Mouse (Mus musculus): Measurements from ENCODE around the gene Tnik.

Tnik gene

GRCm38 (mm10) chr3:28263002-28263947 lies at the start of gene Tnik:
TSS of gene Tnik (plus strand) at chr3:28263214.
- no peak for DNase-seq (ENCODE audit: low read depth in 1 of 2, low spot score in 2 of 2)

- DNase-seq (ENCODE audit: low read depth in 1 of 2, low spot score in 2 of 2), result no peak
Measured at GRCm38 (mm10) chr3:28214886-28215311, 48.1 kb upstream of the Tnik start.

- no peak for DNase-seq (ENCODE audit: low read depth in 1 of 2, low spot score in 2 of 2)
Measured at GRCm38 (mm10) chr3:28217001-28217400, 46.0 kb upstream of the Tnik start.

DNA sequence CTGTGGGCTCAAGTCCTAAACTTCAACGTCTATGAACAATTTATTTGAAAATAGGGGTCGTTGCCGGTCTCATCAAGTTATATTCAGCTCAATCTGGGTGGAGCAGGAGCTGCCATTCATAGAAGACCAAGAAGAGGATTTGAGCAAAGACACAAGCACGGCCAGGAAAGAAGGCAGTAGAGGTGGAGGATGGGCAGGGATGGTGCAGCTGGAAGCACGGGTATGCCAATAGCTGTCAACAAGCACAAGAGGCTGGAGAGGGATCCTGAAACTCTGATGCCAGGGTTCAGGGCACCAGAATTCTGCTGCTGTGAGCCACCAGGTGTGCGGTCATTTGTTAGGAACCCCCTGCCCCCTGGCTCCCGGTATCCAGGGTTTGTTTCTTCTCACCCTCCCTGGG lies 43.5 kb upstream of the Tnik start:
- DNase-seq (ENCODE audit: low read depth in 1 of 2, low spot score in 2 of 2), result no peak

DNA sequence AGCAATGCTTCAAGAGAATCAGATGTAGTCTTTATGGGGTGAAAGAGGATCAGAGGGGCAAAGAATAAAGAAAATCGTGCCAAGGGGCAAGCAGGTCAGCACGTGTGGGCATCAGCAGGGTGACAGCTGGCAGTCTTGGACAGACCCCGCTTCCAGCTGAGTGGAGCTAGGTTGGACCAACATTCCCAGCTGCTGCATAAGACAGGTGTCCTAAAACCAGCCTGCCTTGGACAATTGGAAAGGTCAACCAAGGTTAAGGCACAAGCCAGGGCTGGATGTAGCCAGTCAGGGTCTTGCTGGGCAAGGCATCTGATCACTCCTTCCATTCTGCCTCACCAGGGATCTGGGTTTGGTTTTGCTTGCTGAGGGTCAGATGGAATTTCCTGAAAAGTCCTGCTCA lies 43.0 kb upstream of the Tnik start:
- DNase-seq (ENCODE audit: low read depth in 1 of 2, low spot score in 2 of 2), result no peak

GRCm38 (mm10) chr3:28224437-28225356 lies 38.3 kb upstream of the Tnik start:
- DNase-seq (ENCODE audit: low read depth in 1 of 2, low spot score in 2 of 2), result no peak

DNA sequence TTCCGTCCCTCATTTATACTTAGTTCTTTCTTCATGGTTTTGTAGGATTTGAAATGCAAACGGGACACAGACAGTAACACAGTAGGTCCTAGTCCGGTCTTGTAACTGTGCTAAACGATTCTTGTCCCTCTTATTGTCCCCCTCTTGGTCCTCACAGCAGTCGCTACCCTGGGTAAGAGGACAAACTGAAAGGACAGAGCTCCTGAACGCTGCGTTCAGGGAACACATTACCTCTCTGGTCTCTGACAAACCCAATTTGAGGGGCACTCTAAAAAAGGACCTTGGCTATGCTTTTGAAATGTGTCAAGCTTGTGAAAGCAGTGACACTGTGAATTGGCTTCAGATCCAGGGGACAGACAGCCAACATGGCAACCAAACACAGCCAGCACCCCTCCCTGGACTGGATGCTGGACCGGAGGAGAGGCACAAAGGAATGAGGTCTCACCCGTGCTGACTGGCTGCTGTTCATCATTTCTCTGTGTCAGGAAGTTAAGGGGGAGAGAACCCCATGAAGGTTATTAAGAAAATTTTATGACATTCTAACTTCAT lies 37.6 kb upstream of the Tnik start:
- DNase-seq (ENCODE audit: low read depth in 1 of 2, low spot score in 2 of 2), result no peak

DNA sequence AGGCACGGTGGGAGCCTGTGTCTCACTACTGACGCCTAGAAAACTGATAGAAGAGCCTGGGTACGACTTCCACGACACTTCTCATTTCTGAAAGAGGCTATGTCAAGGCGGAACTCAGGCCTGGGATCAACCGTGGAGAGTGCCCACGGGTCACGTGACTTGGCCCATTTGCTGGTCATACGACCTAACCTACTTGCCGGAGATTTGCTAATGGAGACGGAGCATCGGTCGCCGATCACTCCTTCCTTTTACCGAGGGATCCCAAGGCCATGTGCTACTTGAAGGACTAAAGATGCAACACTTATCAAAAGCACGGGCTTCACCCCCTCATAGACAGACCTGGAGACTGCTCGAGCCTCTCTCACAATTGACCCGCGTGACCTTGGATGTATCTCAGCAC lies 36.8 kb upstream of the Tnik start:
- no peak for DNase-seq (ENCODE audit: low read depth in 1 of 2, low spot score in 2 of 2)

DNA sequence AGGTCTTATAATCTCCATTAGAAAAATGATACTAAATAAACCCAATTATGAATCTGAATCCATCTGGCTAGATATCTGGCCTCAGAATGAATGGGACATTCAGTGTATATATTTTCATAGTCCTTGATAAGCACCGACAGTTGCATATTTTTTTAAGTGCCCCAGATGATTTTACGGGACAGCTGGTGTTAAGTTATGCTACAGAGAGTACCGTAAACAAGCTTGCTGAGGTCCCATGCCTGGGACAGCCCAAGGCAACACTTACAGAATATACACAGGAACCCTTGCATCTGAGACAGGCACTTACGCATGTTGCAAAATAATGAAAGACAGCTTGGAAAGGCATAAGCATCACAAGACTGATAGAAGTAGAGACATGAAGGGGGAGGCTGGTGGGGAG lies 34.1 kb upstream of the Tnik start:
- DNase-seq (ENCODE audit: low read depth in 1 of 2, low spot score in 2 of 2), result no peak

DNA sequence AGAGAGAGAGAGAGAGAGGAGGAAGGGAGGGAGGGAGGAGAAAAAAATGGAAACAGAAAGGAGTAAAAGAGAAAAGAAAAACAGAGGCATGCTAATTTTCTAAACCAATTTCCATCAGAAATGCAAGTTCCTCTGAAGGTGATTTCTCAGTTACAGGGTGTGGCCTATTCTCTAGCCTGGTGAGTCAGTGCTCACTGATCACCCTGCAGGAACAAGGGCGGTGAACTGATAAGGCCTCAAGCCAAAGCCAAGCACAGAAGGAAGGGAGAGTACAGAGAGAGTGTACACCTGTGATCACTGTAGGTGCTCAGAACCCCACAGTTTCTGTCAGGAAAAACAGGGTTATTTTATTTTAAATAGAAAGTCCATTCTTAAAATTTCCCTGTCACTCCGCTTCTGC lies 33.5 kb upstream of the Tnik start:
- no peak for DNase-seq (ENCODE audit: low read depth in 1 of 2, low spot score in 2 of 2)

- no peak for DNase-seq (ENCODE audit: low read depth in 1 of 2, low spot score in 2 of 2)
Measured at GRCm38 (mm10) chr3:28232885-28233284, 30.1 kb upstream of the Tnik start.

GRCm38 (mm10) chr3:28234179-28234578 lies 28.8 kb upstream of the Tnik start:
- DNase-seq (ENCODE audit: low read depth in 1 of 2, low spot score in 2 of 2), result no peak

GRCm38 (mm10) chr3:28236689-28237088 lies 26.3 kb upstream of the Tnik start:
- DNase-seq (ENCODE audit: low read depth in 1 of 2, low spot score in 2 of 2), result no peak

GRCm38 (mm10) chr3:28238136-28238535 lies 24.9 kb upstream of the Tnik start:
- DNase-seq (ENCODE audit: low read depth in 1 of 2, low spot score in 2 of 2), result no peak

DNA sequence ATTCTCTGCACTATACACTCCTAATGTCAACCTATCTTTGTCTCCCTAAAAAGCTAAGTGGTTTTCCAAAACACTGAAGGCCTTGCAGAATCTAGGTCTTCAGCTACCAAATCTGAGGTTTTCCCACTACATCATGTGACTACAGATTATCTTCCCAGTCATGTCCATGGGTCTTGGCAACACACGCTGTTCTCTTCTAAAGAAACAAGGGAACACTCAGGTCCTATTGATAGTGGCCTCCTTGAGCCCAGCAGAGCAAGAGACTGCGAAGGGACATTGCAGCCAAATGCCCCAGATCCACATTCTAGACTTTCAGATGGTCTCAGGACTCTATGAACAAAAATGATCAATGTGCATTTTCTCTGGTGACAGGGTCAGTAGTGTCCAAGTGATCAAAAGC lies 20.5 kb upstream of the Tnik start:
- no peak for DNase-seq (ENCODE audit: low read depth in 1 of 2, low spot score in 2 of 2)

DNA sequence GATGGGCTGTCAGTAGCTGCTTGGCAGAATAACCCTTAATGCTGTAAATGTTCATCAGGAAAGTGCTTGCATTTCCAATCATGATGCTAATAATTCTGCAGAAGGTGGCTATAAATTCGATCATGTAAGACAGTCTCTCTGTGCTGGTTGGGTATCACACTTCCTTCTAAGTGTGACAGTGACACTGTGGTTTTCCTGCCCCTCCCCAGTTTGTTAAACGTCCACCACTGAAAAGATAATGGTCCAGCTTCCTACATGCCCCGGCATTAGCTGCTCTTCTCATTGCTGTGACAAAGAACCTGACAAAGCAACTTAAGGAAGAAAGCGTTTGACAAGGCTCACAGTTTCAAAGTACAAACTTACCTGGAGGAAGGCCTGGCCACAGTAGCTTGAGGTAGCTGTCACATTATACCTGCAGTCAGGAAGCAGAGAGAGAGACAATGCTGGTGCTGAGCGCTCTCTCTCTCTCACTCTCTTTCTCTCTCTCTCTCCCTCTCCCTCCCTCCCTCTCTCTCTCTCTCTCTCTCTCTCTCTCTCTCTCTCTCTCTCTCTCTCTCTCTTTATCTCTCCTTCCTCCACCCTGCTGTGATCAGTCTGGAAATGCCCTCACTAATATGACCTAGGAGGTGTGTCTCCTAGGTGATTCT lies 18.6 kb upstream of the Tnik start:
- no peak for DNase-seq (ENCODE audit: low read depth in 1 of 2, low spot score in 2 of 2)

DNA sequence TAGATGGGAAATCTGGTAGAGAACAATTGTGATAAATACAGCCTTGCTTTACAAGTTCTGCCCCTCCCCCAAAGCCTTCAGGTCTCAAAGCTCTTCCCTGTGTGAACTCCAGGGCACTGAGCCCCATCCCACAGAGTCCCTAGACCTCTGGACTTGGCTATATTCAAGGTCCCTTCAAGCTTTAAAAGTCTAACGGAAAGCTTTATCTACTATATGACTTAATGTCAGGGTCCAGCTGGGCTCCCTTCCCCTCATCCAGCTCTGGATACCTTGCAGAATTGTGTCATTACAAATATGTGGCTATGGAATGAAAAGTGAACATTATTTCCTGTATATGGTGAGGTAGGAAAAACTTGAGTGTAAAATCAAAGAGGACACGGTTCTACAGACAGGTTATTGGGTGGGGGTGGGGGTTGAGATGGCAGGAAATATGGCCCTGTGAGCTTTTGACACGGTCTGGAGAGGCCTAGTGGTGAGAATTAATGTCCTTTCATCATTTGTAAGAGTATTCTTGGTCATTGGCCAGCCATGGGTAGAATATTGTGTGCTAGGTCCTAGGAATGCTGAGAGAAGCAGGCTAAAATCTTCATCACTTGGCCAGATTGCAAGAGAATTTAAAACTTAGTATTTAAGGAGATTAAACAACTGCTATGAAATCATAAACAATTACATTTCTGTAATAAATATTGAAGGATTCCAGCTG lies 14.6 kb upstream of the Tnik start:
- DNase-seq (ENCODE audit: low read depth in 1 of 2, low spot score in 2 of 2), result no peak

GRCm38 (mm10) chr3:28255711-28256110 lies 7.3 kb upstream of the Tnik start:
- DNase-seq (ENCODE audit: low read depth in 1 of 2, low spot score in 2 of 2), result no peak

DNA sequence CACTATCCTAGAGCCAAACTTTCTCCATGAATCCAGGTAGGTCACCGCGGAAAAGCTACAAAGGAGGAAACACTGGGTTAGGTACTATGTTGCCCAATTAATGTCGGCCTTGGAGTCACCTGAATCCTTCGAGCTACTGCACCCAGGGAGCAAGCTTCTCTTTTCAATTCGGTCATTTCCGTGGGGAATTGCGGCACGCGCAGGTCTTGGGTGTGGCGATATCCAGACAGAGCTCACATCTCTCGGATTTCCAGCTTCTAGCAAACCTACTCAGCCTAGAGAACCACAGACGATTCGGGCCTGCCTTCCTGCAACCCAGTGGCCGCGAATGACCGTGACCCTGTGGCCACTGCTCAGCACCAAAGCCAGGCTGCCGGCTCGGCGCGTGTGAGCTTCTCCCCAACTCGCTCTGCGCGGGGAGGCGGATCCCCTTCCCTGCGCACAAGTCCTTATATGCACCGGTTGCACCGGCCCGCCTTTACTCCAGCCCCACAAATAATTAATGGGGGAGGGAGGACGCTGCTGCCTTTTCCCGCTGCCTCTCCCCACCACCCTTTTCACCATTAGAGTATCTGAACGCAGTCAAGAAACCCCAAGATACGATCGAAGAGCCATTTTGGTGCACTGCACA lies 528 bp upstream of the Tnik start:
- DNase-seq (ENCODE audit: low read depth in 1 of 2, low spot score in 2 of 2), result no peak

Data from monocyte, adult 2 months (primary cell).